Mouse (Mus musculus) testis, adult 2 months (tissue): Measurements from ENCODE around the gene Magee2.
"Not testable (repeated sequence)": the region's sequence is repeated elsewhere in the genome, so short reads cannot be mapped to it uniquely, and the experiment has no call there.

Experiments
- CTCF ChIP-seq: fragments of 200-500 bp; IDR thresholded peaks from 2 replicates; pipeline ENCODE4 v1.5.1; 2012; ENCODE audit warnings: low read depth, mild to moderate bottlenecking, inconsistent platforms, low read length, moderate library complexity; ENCODE audit not compliant: control insufficient read depth, insufficient read depth, insufficient replicate concordance
- POLR2A ChIP-seq: fragments of 200-500 bp; IDR thresholded peaks from 2 replicates; pipeline ENCODE4 v1.6.1; 2012; ENCODE audit warnings: low read depth, mild to moderate bottlenecking, inconsistent platforms, low read length, moderate library complexity; ENCODE audit not compliant: control insufficient read depth

- TF ChIP-seq POLR2A, CTCF: not testable (repeated sequence)
Observed at GRCm38 (mm10) chrX:104813704-104814103, 43.4 kb downstream of the Magee2 start.
